Mouse (Mus musculus) effector memory CD4-positive, alpha-beta T cell, adult 5 months (primary cell): ENCODE measurements around the gene Polr3a. TPM values are rescaled to one million over a fixed set of nuclear protein-coding genes. Genes with fewer than 3 reads are reported as not detected.

Source experiments
- polyA plus RNA-seq: library from polyadenylated mRNA; unstranded; fragments of 100-300 nt; shearing (Covaris generic); gene quantifications from one replicate; pipeline ENCODE4 v1.2.1, GENCODE M21; 2017

Gene Polr3a
- 21.6 TPM for polyA plus RNA-seq

DNA sequence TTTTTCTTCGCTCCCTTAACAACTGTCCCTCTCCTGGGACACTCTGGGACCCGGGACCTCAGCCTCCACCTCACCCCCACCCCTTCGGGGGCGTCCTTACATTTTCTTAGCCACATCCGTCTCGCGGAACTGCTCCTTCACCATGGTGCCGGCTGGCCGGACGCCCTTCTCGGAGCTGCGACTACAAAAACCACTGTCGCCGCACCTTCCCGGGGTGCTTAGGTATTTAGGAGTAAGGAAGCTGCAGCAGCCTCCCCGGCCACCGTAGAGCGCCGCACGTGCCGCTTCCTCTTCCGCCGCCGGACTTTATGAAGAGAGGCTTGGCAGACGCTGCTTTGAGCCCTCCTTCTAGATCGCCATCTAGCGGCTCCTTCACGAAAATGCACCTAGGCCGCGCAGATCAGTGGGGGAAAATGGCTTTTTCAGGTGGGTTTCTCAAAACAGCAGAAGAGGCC lies at the start of gene Polr3a, which contains the start of gene Rps24:
Gene Polr3a (minus strand): TSS at position 286 of the 455 bp plus-strand sequence.
Gene Rps24 (plus strand): TSS at position 353 of the 455 bp plus-strand sequence.

Other genes with a start within 250 kb of the Polr3a start
- 0.34 TPM for gene Dlg5, start 241.1 kb downstream of the Polr3a start, polyA plus RNA-seq
- not detected for gene E330034G19Rik, start 193.8 kb downstream of the Polr3a start, polyA plus RNA-seq
- 1,434 TPM for gene Rps24, start 67 bp upstream of the Polr3a start, polyA plus RNA-seq